Comparison of ENCODE assay signal across 8 mouse cellular contexts in genomic region chr9:58275115-58275774, GRCm38 (mm10). TPM values are rescaled to one million over a fixed set of nuclear protein-coding genes. Genes with fewer than 3 reads are reported as not detected.
DNase-seq lines count a peak whose midpoint lies in the region; ATAC-seq lines count a peak whose summit lies in the region.

No protein-coding gene starts in this region.

- peak overlapping the region; percentile 81 for H3K27ac ChIP-seq in embryonic facial prominence, embryonic 14.5 days (replicated peaks; ENCODE audit: low read depth, low read length)
- peak overlapping the region; percentile 27; the same call in 1 of the 2 replicates for H3K27ac ChIP-seq in hindbrain, embryonic 14.5 days
- H3K27ac ChIP-seq in liver, embryonic 12.5 days = peak overlapping the region; percentile 59

- no peaks in the 10 kb centered on the region for H3K9me3 ChIP-seq in embryonic facial prominence, embryonic 14.5 days (ENCODE audit: control insufficient read depth, low read length)
- no peaks in the 10 kb centered on the region for H3K9me3 ChIP-seq in hindbrain, embryonic 14.5 days (ENCODE audit: control insufficient read depth, low read length)
- no peaks in the 10 kb centered on the region for H3K9me3 ChIP-seq in liver, embryonic 12.5 days (replicated peaks)

- H3K4me3 ChIP-seq in embryonic facial prominence, embryonic 14.5 days (ENCODE audit: low read depth, low read length) = no peak overlapping the region; the same call in 1 of the 2 replicates
- H3K4me3 ChIP-seq in hindbrain, embryonic 14.5 days (replicated peaks; ENCODE audit: low read length) = no peak overlapping the region
- no peak overlapping the region for H3K4me3 ChIP-seq in liver, embryonic 12.5 days

- peak; percentile 87 for ATAC-seq in embryonic facial prominence, embryonic 14.5 days (ENCODE audit: low read depth)
- no peak for ATAC-seq in hindbrain, embryonic 14.5 days (ENCODE audit: low FRiP score)
- peak; percentile 60; the same call in 1 of the 2 replicates for ATAC-seq in liver, embryonic 12.5 days
- peak; percentile 70 for ATAC-seq in neutrophil, adult 5-6 weeks (ENCODE audit: extremely low read depth, insufficient number of reproducible peaks, low FRiP score, poor library complexity, severe bottlenecking)

- no peaks in the 10 kb centered on the region for H3K36me3 ChIP-seq in embryonic facial prominence, embryonic 14.5 days (ENCODE audit: control insufficient read depth, insufficient read depth, low read length)
- no peaks in the 10 kb centered on the region for H3K36me3 ChIP-seq in hindbrain, embryonic 14.5 days (replicated peaks; ENCODE audit: control insufficient read depth, insufficient read depth)
- H3K36me3 ChIP-seq in liver, embryonic 12.5 days = no peaks in the 10 kb centered on the region

- WGBS in embryonic facial prominence, embryonic 14.5 days = 7% methylated on average over 8 of the region's 8 CpGs
- WGBS in hindbrain, embryonic 14.5 days = 38% methylated on average over 8 of the region's 8 CpGs
- 13% methylated on average over 8 of the region's 8 CpGs for WGBS in liver, embryonic 12.5 days (ENCODE audit: insufficient replicate concordance)

- peak overlapping the region; percentile 16; the same call in 1 of the 2 replicates for H3K9ac ChIP-seq in embryonic facial prominence, embryonic 14.5 days (ENCODE audit: low read depth, low read length)
- no peak overlapping the region for H3K9ac ChIP-seq in hindbrain, embryonic 14.5 days
- H3K9ac ChIP-seq in liver, embryonic 12.5 days = no peak overlapping the region

- intact Hi-C loops in heart, postnatal 25 days (cut with DNase I) = no loop called here

- H3K4me1 ChIP-seq in embryonic facial prominence, embryonic 14.5 days (ENCODE audit: control insufficient read depth, insufficient read depth, low read length) = peaks cover 16% of the 10 kb centered on the region
- H3K4me1 ChIP-seq in hindbrain, embryonic 14.5 days (replicated peaks; ENCODE audit: control insufficient read depth, insufficient read depth, low read length) = no peaks in the 10 kb centered on the region
- H3K4me1 ChIP-seq in liver, embryonic 12.5 days = peaks cover 40% of the 10 kb centered on the region

- H3K27me3 ChIP-seq in embryonic facial prominence, embryonic 14.5 days (replicated peaks; ENCODE audit: control insufficient read depth, insufficient read depth, low read length) = no peaks in the 10 kb centered on the region
- H3K27me3 ChIP-seq in hindbrain, embryonic 14.5 days (ENCODE audit: control insufficient read depth, insufficient read depth, low read length) = no peaks in the 10 kb centered on the region
- H3K27me3 ChIP-seq in liver, embryonic 12.5 days (replicated peaks) = no peaks in the 10 kb centered on the region

- peak; percentile 97 for DNase-seq in heart, adult 11 months
- DNase-seq in heart, postnatal 25 days (ENCODE audit: low spot score) = no peak
- peak; percentile 91 for DNase-seq in ZHBTc4 (ENCODE audit: low read depth, low spot score)
- peak; percentile 88 for DNase-seq in embryonic facial prominence, embryonic 14.5 days (ENCODE audit: low spot score)
- DNase-seq in hindbrain, embryonic 14.5 days (ENCODE audit: low spot score) = no peak
- DNase-seq in right cerebral cortex, postnatal 14 days = no peak

- peak overlapping the region; percentile 30 for H3K4me2 ChIP-seq in embryonic facial prominence, embryonic 14.5 days (ENCODE audit: low read depth, low read length)
- H3K4me2 ChIP-seq in hindbrain, embryonic 14.5 days (replicated peaks) = no peak overlapping the region
- peak overlapping the region; percentile 25 for H3K4me2 ChIP-seq in liver, embryonic 12.5 days

RNA-seq across cellular contexts. Expression of gene Stoml1, which starts 22.3 kb away (rescaled TPM):
- total RNA-seq in heart, postnatal 25 days (2021) = 10 to 100 TPM; 10.3 to 13.5 TPM
- polyA plus RNA-seq in embryonic facial prominence, embryonic 14.5 days (2014; fragmentation: Nextera tagmentation; extraction: Ambion mirVana) = 25.0 and 34.1 TPM in 2 replicates
- 103 TPM in 2 replicates for polyA plus RNA-seq in hindbrain, embryonic 14.5 days (2014; fragmentation: Nextera tagmentation; extraction: Ambion mirVana)
- 6.5 and 6.6 TPM in 2 replicates for polyA plus RNA-seq in liver, embryonic 12.5 days (2016; fragmentation: Nextera tagmentation; extraction: Ambion mirVana)
- 32.3 and 37.6 TPM in 2 replicates for total RNA-seq in neutrophil, adult 5-6 weeks (2017)

RNA-seq across cellular contexts. Expression of gene Pml, which starts 25.7 kb away (rescaled TPM):
- total RNA-seq in heart, postnatal 25 days (2021) = 10 to 100 TPM in 1 of 2 experiments, 1 to 10 TPM in 1; 10.0 to 12.6 TPM
- polyA plus RNA-seq in embryonic facial prominence, embryonic 14.5 days (2014; fragmentation: Nextera tagmentation; extraction: Ambion mirVana) = 14.6 and 15.3 TPM in 2 replicates
- polyA plus RNA-seq in hindbrain, embryonic 14.5 days (2014; fragmentation: Nextera tagmentation; extraction: Ambion mirVana) = 4.3 and 4.4 TPM in 2 replicates
- polyA plus RNA-seq in liver, embryonic 12.5 days (2016; fragmentation: Nextera tagmentation; extraction: Ambion mirVana) = 24.4 and 26.5 TPM in 2 replicates
- total RNA-seq in neutrophil, adult 5-6 weeks (2017) = 91.2 and 103 TPM in 2 replicates

RNA-seq across cellular contexts. Expression of gene Loxl1, which starts 37.7 kb away (rescaled TPM):
- total RNA-seq in heart, postnatal 25 days (2021) = 10 to 100 TPM; 36.6 to 36.7 TPM
- 68.7 and 74.1 TPM in 2 replicates for polyA plus RNA-seq in embryonic facial prominence, embryonic 14.5 days (2014; fragmentation: Nextera tagmentation; extraction: Ambion mirVana)
- polyA plus RNA-seq in hindbrain, embryonic 14.5 days (2014; fragmentation: Nextera tagmentation; extraction: Ambion mirVana) = 7.9 and 9.6 TPM in 2 replicates
- polyA plus RNA-seq in liver, embryonic 12.5 days (2016; fragmentation: Nextera tagmentation; extraction: Ambion mirVana) = 3.7 and 5.1 TPM in 2 replicates
- not detected in 2 replicates for total RNA-seq in neutrophil, adult 5-6 weeks (2017)

Comparison
In these comparisons a context has a peak if more than half of its experiments do, and no peak if none do; other contexts are left out.
1. DNase-seq: peak in heart, adult 11 months (single experiment), ZHBTc4 (single experiment) and embryonic facial prominence, embryonic 14.5 days (single experiment); none in heart, postnatal 25 days (single experiment), hindbrain, embryonic 14.5 days (single experiment) and right cerebral cortex, postnatal 14 days (single experiment).
2. H3K27ac ChIP-seq: peak in every context shown above with its lines; median percentile 81 in embryonic facial prominence, embryonic 14.5 days; 59 in liver, embryonic 12.5 days; 27 in hindbrain, embryonic 14.5 days.